Mouse (Mus musculus): ENCODE results near the gene Zc3hc1.
"Not testable (repeated sequence)": the region's sequence is repeated elsewhere in the genome, so short reads cannot be mapped to it uniquely, and the experiment has no call there.

Zc3hc1 gene

DNA sequence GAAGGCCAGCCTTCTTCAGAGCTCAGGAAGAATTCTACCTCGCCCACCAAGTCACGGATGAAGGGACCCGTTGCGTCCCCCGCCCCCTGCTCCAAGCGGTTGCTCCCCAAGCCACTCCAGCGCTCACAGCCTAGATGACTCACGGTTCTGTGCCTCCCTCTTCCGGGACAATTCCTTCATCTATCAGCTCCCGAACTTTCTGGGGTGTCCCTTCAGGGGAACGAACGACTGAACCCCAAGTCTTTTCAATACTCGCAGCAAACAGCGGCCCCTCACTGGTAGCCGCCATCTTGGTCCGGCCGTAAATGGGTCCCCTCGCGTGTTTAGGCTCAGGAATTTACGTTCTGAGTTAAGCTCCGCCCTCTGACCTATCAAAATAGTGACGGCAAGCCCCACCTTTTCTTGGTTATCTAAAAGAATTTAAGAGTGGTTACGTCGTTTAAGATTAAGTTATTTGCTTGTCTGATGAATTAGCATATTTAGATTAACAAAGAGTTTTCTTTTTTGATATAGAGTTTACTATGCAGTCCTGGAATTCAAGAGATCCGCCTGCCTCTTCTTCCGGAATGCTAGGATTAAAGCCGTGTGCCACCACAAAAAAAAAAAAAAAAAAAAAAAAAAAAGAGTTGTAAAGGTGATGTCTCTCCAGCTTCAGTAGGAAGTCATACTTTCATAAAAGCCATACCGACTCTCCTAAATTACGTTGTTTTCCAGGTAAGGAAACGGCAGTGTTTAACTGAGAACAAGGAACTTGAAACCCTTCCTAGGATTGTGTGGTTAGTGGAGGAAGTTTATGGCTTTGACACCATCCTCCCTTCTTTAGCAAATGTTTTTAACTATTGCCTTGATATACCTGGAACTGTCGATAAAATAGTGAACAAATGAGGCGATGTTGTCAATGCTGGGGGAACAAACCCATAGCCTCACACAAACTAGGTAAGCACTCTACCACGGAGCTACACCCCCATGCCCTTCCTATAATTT, at the start of gene Zc3hc1:
Gene Zc3hc1, minus strand, starts transcription at position 315 of the 984 bp plus-strand sequence.
- DNase-seq (ENCODE audit: low spot score in 2 of 2), result peak; percentile 85 to 89

- DNase-seq (ENCODE audit: low spot score in 2 of 2), result no peak
These were observed 48.7 kb upstream of the Zc3hc1 start for GRCm38 (mm10) chr6:30439576-30439975.

GRCm38 (mm10) chr6:30437054-30437453, 46.2 kb upstream of the Zc3hc1 start:
- no peak for DNase-seq (ENCODE audit: low spot score in 2 of 2)

GRCm38 (mm10) chr6:30436476-30436875, 45.6 kb upstream of the Zc3hc1 start:
- no peak for DNase-seq (ENCODE audit: low spot score in 2 of 2)

- DNase-seq (ENCODE audit: low spot score in 2 of 2), result no peak
These were observed 41.8 kb upstream of the Zc3hc1 start for GRCm38 (mm10) chr6:30432461-30433192.

- DNase-seq (ENCODE audit: low spot score in 2 of 2), result no peak
These were observed 26.0 kb upstream of the Zc3hc1 start for GRCm38 (mm10) chr6:30416801-30417200.

DNA sequence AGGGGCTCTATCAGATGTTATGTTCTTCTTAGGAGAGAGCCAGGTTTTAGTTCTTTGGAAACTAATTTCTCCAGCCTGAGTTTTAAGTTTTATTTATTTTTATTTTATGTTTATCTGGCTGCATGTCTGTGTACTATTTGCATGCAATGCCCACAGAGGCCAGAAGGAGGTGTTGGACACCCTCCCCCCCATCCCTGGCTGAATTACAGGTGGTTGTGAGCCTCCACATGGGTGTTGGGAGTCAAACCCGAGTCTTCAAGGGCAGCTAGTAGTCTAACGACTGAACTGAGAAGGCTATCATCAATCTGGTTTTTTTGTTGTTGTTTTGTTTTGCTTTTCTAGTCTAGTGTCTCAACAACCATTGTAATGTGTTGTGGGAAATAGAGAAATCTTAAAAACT, 25.3 kb upstream of the Zc3hc1 start:
- DNase-seq (ENCODE audit: low spot score in 2 of 2), result no peak

DNA sequence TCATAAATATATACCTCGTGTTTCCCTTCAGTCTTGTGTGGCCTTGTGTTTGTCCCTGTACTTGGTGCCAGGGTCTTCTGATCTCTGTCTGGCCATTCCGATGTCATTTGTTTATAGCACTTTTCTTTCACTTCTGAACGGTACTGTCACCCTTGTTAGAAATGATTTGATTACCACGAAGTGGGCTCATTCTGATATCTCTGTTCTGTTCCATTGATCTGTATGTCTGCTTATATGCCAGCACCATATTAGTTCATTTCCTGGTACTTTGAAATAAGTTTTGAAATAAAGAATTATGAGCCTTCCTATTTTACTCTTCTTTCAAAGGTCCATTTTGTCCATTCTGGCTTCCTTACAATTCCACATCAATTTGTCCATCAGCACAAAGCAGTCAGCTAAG, 20.5 kb upstream of the Zc3hc1 start:
- DNase-seq (ENCODE audit: low spot score in 2 of 2), result no peak

DNA sequence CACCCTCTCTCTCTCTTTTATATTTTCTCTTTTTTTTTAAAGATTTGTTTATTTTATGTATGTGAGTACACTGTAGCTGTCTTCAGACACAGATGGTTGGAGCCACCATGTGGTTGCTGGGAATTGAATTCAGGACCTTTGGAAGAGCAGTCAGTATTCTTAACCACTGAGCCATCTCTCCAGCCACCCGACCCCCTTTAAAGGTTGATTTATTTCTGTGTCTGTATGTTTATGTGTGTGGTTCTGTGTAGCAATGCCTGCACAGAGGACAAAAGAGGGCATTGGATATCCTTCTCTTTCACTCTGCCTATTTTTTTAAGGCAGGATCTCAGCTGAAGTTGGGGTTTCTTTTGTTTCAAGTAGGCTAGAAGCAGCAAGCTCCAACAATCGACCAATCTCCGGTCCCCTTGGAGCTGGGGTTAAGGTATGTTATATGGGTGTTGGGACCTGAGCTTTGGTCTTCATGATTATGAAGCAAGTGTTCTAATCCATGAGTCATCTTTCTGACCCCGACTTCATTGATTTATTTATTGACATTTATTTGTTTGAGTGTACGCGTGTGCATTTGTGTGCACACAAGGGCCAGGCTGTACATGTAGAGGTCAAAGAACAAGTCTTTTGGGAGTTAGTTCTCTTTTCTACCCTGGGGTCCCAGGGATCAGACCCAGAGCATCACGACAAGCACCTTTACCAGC, 18.7 kb upstream of the Zc3hc1 start:
- DNase-seq (ENCODE audit: low spot score in 2 of 2), result no peak

GRCm38 (mm10) chr6:30408276-30408675, 17.4 kb upstream of the Zc3hc1 start:
- no peak for DNase-seq (ENCODE audit: low spot score in 2 of 2)

- no peak for DNase-seq (ENCODE audit: low spot score in 2 of 2)
These were observed 13.8 kb upstream of the Zc3hc1 start for GRCm38 (mm10) chr6:30404671-30405070.

DNA sequence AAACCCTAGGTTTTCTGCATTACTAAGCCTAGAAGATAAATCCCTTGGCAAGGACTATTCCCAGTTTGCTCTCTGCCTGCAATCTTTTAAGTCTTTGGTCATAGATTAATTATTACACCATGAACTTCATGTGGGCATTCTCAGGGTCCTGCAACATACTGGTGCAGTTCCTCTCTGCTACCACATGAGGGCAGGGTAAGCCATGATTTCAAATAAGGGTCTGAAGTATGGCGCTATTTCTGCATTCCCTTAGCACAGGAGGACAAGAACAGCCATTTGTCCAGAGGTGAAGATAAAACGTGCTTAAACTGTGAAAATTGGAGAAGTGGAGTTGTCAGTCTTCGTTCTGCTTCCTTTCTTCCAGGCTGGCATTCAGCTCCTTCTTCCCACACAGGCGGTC, 12.6 kb upstream of the Zc3hc1 start:
- peak; percentile 52 to 73 for DNase-seq (ENCODE audit: low spot score in 2 of 2)

GRCm38 (mm10) chr6:30402091-30402491, 11.3 kb upstream of the Zc3hc1 start:
- no peak for DNase-seq (ENCODE audit: low spot score in 2 of 2)

DNA sequence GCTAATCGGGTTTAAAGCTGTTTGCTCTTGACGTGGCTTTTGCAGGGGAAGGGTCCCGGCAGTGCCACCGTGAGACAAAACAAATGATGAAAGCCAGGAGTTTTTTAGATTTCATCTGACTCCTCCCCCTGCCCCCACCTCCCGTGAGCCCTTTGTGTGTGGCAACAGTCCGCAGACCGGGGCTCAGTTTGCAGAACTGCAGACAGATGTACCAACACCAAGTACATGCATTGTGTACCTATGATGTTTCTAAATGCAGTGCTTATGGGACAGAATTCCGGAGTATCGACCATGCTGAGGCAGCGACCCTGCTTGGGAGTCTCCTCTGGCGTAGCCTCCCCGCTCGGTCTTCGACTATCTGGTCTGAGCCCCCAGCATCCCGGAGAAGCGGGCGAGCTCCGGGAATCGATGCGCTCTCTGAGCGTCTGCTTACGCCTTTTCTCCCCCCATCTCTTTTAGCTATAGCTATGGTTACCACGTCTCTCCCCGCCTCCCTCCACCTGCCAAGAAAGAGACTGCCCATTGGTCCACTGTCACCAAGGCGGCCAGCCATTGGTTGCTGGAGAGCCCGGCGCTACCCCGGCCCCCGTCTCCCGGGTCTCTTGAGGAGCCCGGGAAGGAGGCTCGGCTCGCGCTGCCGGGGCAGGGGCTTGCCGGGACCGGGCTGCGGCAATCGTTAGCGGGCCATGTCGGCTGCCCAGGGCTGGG, 10.6 kb upstream of the Zc3hc1 start, which contains the start of gene Klhdc10:
Gene Klhdc10, plus strand, starts transcription at position 561 of the 708 bp plus-strand sequence.
- peak; percentile 96 to 97 for DNase-seq (ENCODE audit: low spot score in 2 of 2)

DNA sequence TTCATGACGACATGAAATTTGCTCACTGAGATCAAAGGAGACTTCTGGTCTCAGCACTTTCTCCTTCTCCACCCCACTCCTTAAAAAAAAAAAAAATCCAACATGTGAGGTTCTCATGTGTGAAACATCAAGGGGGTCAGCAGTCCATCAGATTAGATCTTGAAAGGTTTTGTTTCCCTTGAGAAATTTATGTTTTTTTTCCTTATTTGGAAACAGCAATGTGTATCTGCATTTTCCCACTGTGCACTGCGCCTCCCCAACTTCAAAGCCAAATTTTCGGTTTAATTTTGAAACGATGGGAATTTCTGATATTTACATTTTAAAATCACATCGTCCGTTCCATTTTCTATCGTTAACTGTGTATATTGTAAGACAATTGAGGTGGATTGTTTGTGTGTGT, 9.9 kb upstream of the Zc3hc1 start:
- no peak for DNase-seq (ENCODE audit: low spot score in 2 of 2)

GRCm38 (mm10) chr6:30400146-30400545, 9.3 kb upstream of the Zc3hc1 start:
- no peak for DNase-seq (ENCODE audit: low spot score in 2 of 2)

DNA sequence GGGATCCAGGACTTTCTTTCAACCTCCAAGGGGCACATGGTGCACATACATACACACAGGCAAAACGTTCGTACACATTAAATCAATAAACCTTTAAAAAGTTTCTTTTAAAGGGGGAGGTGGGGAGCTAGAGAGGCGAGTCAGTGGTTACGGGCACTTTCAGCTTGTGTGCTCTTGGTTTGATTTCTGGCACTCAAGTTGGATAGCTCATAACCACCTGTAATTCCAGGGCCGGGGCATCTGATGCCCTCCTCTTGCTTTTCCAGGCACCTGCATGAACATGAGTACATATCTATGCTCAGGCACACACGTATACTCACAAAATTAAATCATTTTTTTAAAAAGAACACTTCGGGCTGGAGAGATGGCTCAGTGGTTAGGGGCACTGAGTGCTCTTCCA, 1.2 kb upstream of the Zc3hc1 start:
- no peak for DNase-seq (ENCODE audit: low spot score in 2 of 2)

- not testable (repeated sequence) for DNase-seq (ENCODE audit: low spot score in 2 of 2)
These were observed 557 bp downstream of the Zc3hc1 start for GRCm38 (mm10) chr6:30390271-30390670.

DNA sequence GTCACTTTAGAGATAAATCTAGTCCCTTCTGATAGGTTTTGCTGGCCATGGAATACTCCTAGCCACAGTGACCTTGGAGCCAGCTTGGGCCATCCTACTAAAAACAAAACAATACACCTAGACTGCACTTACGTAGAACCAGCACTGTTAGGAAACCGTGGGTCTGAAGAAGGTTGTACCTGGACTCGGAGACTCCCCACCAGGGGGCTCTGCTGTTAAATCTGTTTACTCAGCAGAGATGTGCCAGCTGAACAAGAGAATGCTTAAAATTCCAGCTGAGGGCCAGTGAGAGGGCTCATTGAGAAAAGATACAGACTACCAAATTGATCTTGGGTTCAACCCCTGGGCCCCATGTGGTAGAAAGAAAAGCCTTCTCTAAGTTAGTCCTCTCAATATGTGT, 9.7 kb downstream of the Zc3hc1 start:
- DNase-seq (ENCODE audit: low spot score in 2 of 2), result no peak

DNA sequence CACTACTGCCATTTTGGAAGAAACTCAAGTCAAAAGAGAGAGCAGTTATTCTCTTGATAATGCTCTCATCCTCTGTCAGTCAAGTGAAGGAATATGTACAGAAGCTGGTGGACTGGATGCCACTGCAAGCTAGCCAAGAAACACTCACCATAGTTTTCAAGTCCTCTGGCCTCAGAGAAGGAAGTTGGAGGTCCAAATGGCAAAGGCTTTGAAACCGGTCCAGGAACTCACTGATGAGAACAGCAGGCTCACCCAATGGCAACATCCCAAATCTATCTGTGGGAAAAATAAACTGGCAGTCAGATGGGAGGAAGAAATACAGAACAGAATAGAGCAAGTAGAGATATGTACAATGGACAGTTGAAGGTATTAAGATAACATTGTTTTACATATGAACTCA, 15.0 kb downstream of the Zc3hc1 start:
- no peak for DNase-seq (ENCODE audit: low spot score in 2 of 2)

DNA sequence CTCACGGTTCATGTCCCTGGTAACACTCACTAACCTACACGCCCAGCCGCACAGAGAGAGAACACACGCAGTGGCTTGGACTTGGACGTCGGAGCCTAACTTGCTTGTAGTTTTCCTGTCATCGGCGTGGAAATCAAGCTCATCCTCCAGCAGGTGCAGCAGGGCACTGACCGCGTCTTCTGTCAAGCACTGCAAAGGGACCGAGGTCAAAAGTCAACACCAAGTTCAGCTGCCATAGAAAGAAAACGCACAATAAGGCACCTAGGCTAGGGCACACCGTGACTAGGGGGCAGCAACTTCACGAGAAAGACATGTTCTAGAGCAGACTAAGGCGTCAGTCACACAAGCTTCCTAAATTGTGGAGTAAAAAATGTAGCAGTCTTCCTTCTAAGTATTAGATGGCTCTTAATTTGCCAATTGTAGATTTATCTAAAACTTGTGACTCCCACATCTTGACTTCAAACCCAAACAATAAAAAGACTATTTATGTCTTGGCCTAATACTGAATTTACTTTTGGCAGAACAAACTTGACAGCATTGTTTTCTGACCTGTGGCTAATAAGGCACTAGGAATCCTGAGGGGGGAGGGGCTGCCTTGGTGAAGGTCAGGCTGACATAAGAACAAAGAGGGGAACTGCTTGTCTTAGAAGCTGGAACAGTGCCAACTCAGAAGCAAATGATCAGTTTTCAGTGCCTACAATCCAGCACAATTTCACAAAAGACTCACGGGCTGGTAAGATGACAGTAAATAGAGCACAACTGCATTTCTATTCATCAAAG, 15.9 kb downstream of the Zc3hc1 start:
- no peak for DNase-seq (ENCODE audit: low spot score in 2 of 2)

All from spleen, postnatal 4 days (tissue).